In genomic region chr1:163313921-163314725, GRCm38 (mm10) we compare ENCODE assay signal across 9 mouse cellular contexts. TPM values are rescaled to one million over a fixed set of nuclear protein-coding genes. Genes with fewer than 3 reads are reported as not detected.
DNase-seq lines count a peak whose midpoint lies in the region; ATAC-seq and TF ChIP-seq lines count a peak whose summit lies in the region.
"Had no signal": no experiment of that assay in that cellular context is flagged by ENCODE, and none has a peak within 500 bp of the region (broad histone marks: within the 10 kb centered on the region; RNA-seq: fewer than 3 reads in every experiment).

No protein-coding gene starts in this region.

- 3% methylated on average over 21 of the region's 21 CpGs for WGBS in cerebellum, adult 2 months
- WGBS in forebrain, embryonic 13.5 days = under 1% methylated on average over 21 of the region's 21 CpGs
- under 1% methylated on average over 21 of the region's 21 CpGs for WGBS in midbrain, embryonic 12.5 days

- no peaks in the 10 kb centered on the region for H3K9me3 ChIP-seq in forebrain, embryonic 13.5 days (replicated peaks)
- no peaks in the 10 kb centered on the region for H3K9me3 ChIP-seq in midbrain, embryonic 12.5 days

- H3K4me2 ChIP-seq in forebrain, embryonic 13.5 days = peak overlapping the region; percentile 93
- peak overlapping the region; percentile 89 for H3K4me2 ChIP-seq in midbrain, embryonic 12.5 days (replicated peaks)

- H3K4me1 ChIP-seq in cerebellum, adult 2 months (ENCODE audit: control insufficient read depth, insufficient read depth, low read length) = no peaks in the 10 kb centered on the region
- peaks cover 52% of the 10 kb centered on the region for H3K4me1 ChIP-seq in forebrain, embryonic 13.5 days
- H3K4me1 ChIP-seq in midbrain, embryonic 12.5 days = peaks cover 33% of the 10 kb centered on the region

- no peak for TF ChIP-seq CTCF in cerebellum, adult 2 months (IDR thresholded peaks at IDR 0.05; ENCODE audit: borderline replicate concordance, insufficient read depth, low read depth, low read length)

- H3K27ac ChIP-seq in cerebellum, adult 2 months (ENCODE audit: insufficient read depth, low read length) = no peak overlapping the region
- H3K27ac ChIP-seq in forebrain, embryonic 13.5 days = peak overlapping the region; percentile 37
- no peak overlapping the region for H3K27ac ChIP-seq in midbrain, embryonic 12.5 days (replicated peaks)

- TF ChIP-seq POLR2A in cerebellum, adult 2 months (IDR thresholded peaks at IDR 0.05; ENCODE audit: borderline replicate concordance, insufficient read depth, low read length) = no peak

- no peaks in the 10 kb centered on the region for H3K36me3 ChIP-seq in forebrain, embryonic 13.5 days (ENCODE audit: poor library complexity, severe bottlenecking)
- no peaks in the 10 kb centered on the region for H3K36me3 ChIP-seq in midbrain, embryonic 12.5 days

- H3K27me3 ChIP-seq in cerebellum, adult 2 months (ENCODE audit: control insufficient read depth, insufficient read depth, low read length) = peaks cover 3% of the 10 kb centered on the region; the same call in 1 of the 2 replicates
- peaks cover 54% of the 10 kb centered on the region for H3K27me3 ChIP-seq in forebrain, embryonic 13.5 days
- H3K27me3 ChIP-seq in midbrain, embryonic 12.5 days = peaks cover 82% of the 10 kb centered on the region

- peak; percentile 23 for ATAC-seq in forebrain, embryonic 13.5 days
- peak; percentile 45 for ATAC-seq in midbrain, embryonic 12.5 days (ENCODE audit: low FRiP score, low read depth)
- no peak for ATAC-seq in megakaryocyte-erythroid progenitor cell, adult 5-6 weeks (replicated peaks; ENCODE audit: low FRiP score, low TSS enrichment, poor library complexity, severe bottlenecking)

- H3K9ac ChIP-seq in forebrain, embryonic 13.5 days = peak overlapping the region; percentile 81
- no peak overlapping the region; the same call in 1 of the 2 replicates for H3K9ac ChIP-seq in midbrain, embryonic 12.5 days (replicated peaks)

- DNase-seq in cerebellum, adult 2 months = no peak
- DNase-seq in cerebellum, adult 8-10 months = no peak
- peak; percentile 13 for DNase-seq in kidney, adult 11 months
- DNase-seq in urinary bladder, postnatal 36 days (ENCODE audit: low spot score in 2 of 2) = no peak
- no peak for DNase-seq in urinary bladder, postnatal 25 days (ENCODE audit: low spot score)

- H3K4me3 ChIP-seq in cerebellum, adult 2 months (replicated peaks; ENCODE audit: insufficient read depth, low read depth, low read length) = peak overlapping the region; percentile 7
- peak overlapping the region; percentile 57 for H3K4me3 ChIP-seq in forebrain, embryonic 13.5 days
- peak overlapping the region; percentile 49 for H3K4me3 ChIP-seq in midbrain, embryonic 12.5 days

RNA-seq across cellular contexts. Expression of gene Prrx1, which starts 0.6 kb away (rescaled TPM):
- 4.1 and 4.6 TPM in 2 replicates for polyA plus RNA-seq in cerebellum, adult 2 months (2012; rRNA removed)
- polyA plus RNA-seq in forebrain, embryonic 13.5 days (2015; fragmentation: Nextera tagmentation; extraction: Ambion mirVana) = 8.6 and 9.1 TPM in 2 replicates
- 19.5 and 25.4 TPM in 2 replicates for polyA plus RNA-seq in midbrain, embryonic 12.5 days (2016; fragmentation: Nextera tagmentation; extraction: Ambion mirVana)
- total RNA-seq in megakaryocyte-erythroid progenitor cell, adult 5-6 weeks (2014; fragmentation: Nextera tagmentation) = not detected in 2 replicates
- not detected in 2 replicates for total RNA-seq in megakaryocyte-erythroid progenitor cell, adult 5-6 weeks (2017)
- total RNA-seq: common myeloid progenitor, adult 5-6 weeks had no signal

Comparison
In these comparisons a context has a peak if more than half of its experiments do, and no peak if none do; other contexts are left out.
1. H3K4me3 ChIP-seq: peak in every context shown above with its lines; median percentile 57 in forebrain, embryonic 13.5 days; 49 in midbrain, embryonic 12.5 days; 7 in cerebellum, adult 2 months.